Mouse (Mus musculus): Measurements from ENCODE around the gene Cdh22. TPM values are rescaled to one million over a fixed set of nuclear protein-coding genes. Genes with fewer than 3 reads are reported as not detected.

Gene Cdh22
- polyA plus RNA-seq, 1 experiment, result 1.5 TPM

DNA sequence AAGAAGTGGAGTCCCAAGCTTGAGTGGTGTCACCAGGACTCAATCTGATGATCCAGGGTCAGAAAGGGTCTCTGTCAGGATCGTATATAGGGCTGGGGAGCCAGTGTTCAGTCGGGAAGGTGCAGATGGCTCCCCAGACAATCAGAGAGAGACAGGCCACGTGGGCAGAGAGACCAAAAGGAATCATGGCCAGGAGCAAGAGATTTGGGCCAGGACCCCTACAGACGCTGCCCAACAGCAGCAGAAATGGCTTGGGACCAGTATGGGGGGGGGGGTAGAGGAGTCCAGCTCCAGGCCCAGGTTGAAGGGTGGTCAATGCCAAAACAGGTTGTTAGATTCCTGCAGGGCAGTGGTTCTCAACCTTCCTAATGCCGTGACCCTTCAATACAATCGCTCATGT, 29.2 kb downstream of the Cdh22 start:
- TF ChIP-seq POLR2A (IDR thresholded peaks at IDR 0.05; ENCODE audit: insufficient read length, low read depth) (no peak), TCF3 (IDR thresholded peaks at IDR 0.05; ENCODE audit: insufficient read length, low read depth) (no peak), E2F4 (IDR thresholded peaks at IDR 0.05; ENCODE audit: insufficient read depth) (no peak), MYOD1 (IDR thresholded peaks at IDR 0.05; ENCODE audit: control insufficient read depth in 1 of 3, insufficient read length in 2 of 3, low read depth in 2 of 3) (no peak), TCF12 (IDR thresholded peaks at IDR 0.05; ENCODE audit: insufficient read depth, poor library complexity, severe bottlenecking) (no peak), REST (IDR thresholded peaks at IDR 0.05; ENCODE audit: insufficient read depth, insufficient read length) (no peak), MAX (IDR thresholded peaks at IDR 0.05; ENCODE audit: low read depth) (no peak), USF1 (IDR thresholded peaks at IDR 0.05; ENCODE audit: low read depth) (no peak), SRF (IDR thresholded peaks at IDR 0.05; ENCODE audit: control insufficient read depth, insufficient read length, low read depth) (no peak), MYOG (IDR thresholded peaks at IDR 0.05; ENCODE audit: control insufficient read depth in 1 of 3, insufficient read depth in 1 of 3, insufficient read length in 2 of 3, low read depth in 2 of 3) (no peak), CEBPB (IDR thresholded peaks at IDR 0.05; ENCODE audit: insufficient read depth, poor library complexity, severe bottlenecking) (no peak), POLR2AphosphoS2 (IDR thresholded peaks at IDR 0.05; ENCODE audit: insufficient read length, low read depth) (no peak)
- H3K27me3 ChIP-seq (ENCODE audit: control insufficient read depth, insufficient read depth, insufficient read length), result peaks cover 58% of the 10 kb centered on the region
- H3ac ChIP-seq (ENCODE audit: control insufficient read depth, insufficient read length), result no peak overlapping the region
- no peaks in the 10 kb centered on the region for H3K79me2 ChIP-seq (ENCODE audit: control insufficient read depth, insufficient read depth)
- H3K4me3 ChIP-seq, result no peak overlapping the region
- no peaks in the 10 kb centered on the region for H3K36me3 ChIP-seq (ENCODE audit: control insufficient read depth, insufficient read depth)
- H3K4me2 ChIP-seq (ENCODE audit: low read depth), result no peak overlapping the region

DNA sequence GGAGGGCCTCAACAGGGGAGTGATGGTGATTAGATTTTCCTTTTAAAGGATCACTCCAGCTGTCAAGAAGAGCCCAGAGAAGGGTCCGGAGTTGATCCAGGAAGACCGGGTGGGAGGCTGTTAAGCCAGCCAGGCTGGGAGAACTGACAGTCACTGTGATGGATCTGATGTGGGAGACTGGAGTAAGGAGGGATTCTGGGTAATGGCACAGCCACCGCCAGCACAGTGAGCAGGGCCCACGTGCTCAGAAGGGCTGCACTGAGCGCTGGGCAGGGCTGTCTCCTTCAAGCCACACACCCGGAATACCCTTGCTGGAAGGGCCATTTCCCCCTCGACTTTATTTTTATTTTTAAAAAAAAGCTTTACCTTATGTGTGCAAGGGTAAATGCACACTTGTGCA, 29.7 kb downstream of the Cdh22 start:
- no peak overlapping the region for H3ac ChIP-seq (ENCODE audit: control insufficient read depth, insufficient read length)
- H3K4me2 ChIP-seq (ENCODE audit: low read depth), result no peak overlapping the region
- no peaks in the 10 kb centered on the region for H3K79me2 ChIP-seq (ENCODE audit: control insufficient read depth, insufficient read depth)
- no peak overlapping the region for H3K4me3 ChIP-seq
- TF ChIP-seq POLR2A (IDR thresholded peaks at IDR 0.05; ENCODE audit: insufficient read length, low read depth) (no peak), E2F4 (IDR thresholded peaks at IDR 0.05; ENCODE audit: insufficient read depth) (no peak), CEBPB (IDR thresholded peaks at IDR 0.05; ENCODE audit: insufficient read depth, poor library complexity, severe bottlenecking) (no peak), MYOG (IDR thresholded peaks at IDR 0.05; ENCODE audit: control insufficient read depth in 1 of 3, insufficient read depth in 1 of 3, insufficient read length in 2 of 3, low read depth in 2 of 3) (no peak), TCF12 (IDR thresholded peaks at IDR 0.05; ENCODE audit: insufficient read depth, poor library complexity, severe bottlenecking) (no peak), SRF (IDR thresholded peaks at IDR 0.05; ENCODE audit: control insufficient read depth, insufficient read length, low read depth) (no peak), REST (IDR thresholded peaks at IDR 0.05; ENCODE audit: insufficient read depth, insufficient read length) (no peak), MYOD1 (IDR thresholded peaks at IDR 0.05; ENCODE audit: control insufficient read depth in 1 of 3, insufficient read length in 2 of 3, low read depth in 2 of 3) (no peak), TCF3 (IDR thresholded peaks at IDR 0.05; ENCODE audit: insufficient read length, low read depth) (no peak), USF1 (IDR thresholded peaks at IDR 0.05; ENCODE audit: low read depth) (no peak), POLR2AphosphoS2 (IDR thresholded peaks at IDR 0.05; ENCODE audit: insufficient read length, low read depth) (no peak), MAX (IDR thresholded peaks at IDR 0.05; ENCODE audit: low read depth) (no peak)
- no peaks in the 10 kb centered on the region for H3K36me3 ChIP-seq (ENCODE audit: control insufficient read depth, insufficient read depth)
- peaks cover 59% of the 10 kb centered on the region for H3K27me3 ChIP-seq (ENCODE audit: control insufficient read depth, insufficient read depth, insufficient read length)

DNA sequence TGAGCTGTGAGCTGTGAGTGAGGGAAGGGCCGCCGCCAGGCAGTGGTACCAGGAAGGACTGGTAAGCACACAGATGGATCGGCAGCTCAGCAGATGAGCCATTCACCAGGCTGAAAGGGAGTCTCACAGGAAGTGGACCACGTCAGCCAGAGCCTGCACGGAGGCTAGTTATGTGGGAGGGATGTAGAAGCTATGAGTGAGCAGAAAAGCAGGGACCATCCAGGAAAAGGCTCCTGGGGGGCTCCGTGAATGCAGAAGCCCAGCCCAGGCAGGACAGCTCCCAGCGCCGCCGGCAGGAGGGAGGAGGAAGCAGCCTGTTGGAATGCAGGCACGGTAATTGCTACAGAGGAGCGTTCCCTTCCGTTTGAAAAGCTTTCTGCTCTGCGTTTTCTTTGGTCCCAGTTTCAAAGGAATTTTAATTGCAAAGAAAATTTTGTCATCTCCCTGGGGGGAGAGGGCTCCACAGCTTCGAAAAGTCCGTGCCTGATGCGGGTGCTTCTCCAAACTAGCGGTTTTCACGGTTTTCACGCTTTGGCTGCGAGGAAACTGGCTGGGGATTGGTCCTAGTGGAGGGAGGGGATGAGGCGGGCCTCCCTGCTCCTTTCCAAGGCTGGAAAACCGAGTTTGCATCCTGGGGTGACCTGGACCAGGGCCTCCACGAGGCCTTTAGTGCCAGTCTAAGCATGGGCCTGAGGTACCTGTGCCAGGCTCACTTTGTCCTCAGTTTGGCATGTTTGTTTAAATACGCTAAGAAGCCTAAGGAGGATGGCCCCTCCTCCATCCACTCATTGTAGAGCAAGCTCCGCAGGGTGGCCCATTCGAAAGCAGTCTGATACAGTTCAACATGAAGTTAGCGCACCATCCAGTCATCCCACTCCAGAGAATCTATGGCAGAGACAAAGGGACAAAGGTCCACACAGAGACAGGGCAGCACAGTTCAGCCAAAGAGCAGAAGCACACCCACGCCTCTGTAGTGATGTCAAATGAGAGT, 32.6 kb downstream of the Cdh22 start:
- Histone ChIP-seq H3K4me2 (ENCODE audit: low read depth) (peak overlapping the region; percentile 49), H3ac (ENCODE audit: control insufficient read depth, insufficient read length) (no peak overlapping the region), H3K36me3 (ENCODE audit: control insufficient read depth, insufficient read depth) (no peaks in the 10 kb centered on the region), H3K79me2 (ENCODE audit: control insufficient read depth, insufficient read depth) (no peaks in the 10 kb centered on the region), H3K27me3 (ENCODE audit: control insufficient read depth, insufficient read depth, insufficient read length) (peaks cover 62% of the 10 kb centered on the region), H3K4me3 (no peak overlapping the region)
- no peak for TF ChIP-seq POLR2AphosphoS2 (IDR thresholded peaks at IDR 0.05; ENCODE audit: insufficient read length, low read depth)
- TF ChIP-seq MYOG (IDR thresholded peaks at IDR 0.05; ENCODE audit: control insufficient read depth in 1 of 3, insufficient read depth in 1 of 3, insufficient read length in 2 of 3, low read depth in 2 of 3), result no peak
- TF ChIP-seq CEBPB (IDR thresholded peaks at IDR 0.05; ENCODE audit: insufficient read depth, poor library complexity, severe bottlenecking), result no peak
- no peak for TF ChIP-seq USF1 (IDR thresholded peaks at IDR 0.05; ENCODE audit: low read depth)
- no peak for TF ChIP-seq TCF3 (IDR thresholded peaks at IDR 0.05; ENCODE audit: insufficient read length, low read depth)
- TF ChIP-seq E2F4 (IDR thresholded peaks at IDR 0.05; ENCODE audit: insufficient read depth), result no peak
- no peak for TF ChIP-seq MAX (IDR thresholded peaks at IDR 0.05; ENCODE audit: low read depth)
- no peak for TF ChIP-seq MYOD1 (IDR thresholded peaks at IDR 0.05; ENCODE audit: control insufficient read depth in 1 of 3, insufficient read length in 2 of 3, low read depth in 2 of 3)
- no peak for TF ChIP-seq REST (IDR thresholded peaks at IDR 0.05; ENCODE audit: insufficient read depth, insufficient read length)
- TF ChIP-seq SRF (IDR thresholded peaks at IDR 0.05; ENCODE audit: control insufficient read depth, insufficient read length, low read depth), result no peak
- no peak for TF ChIP-seq TCF12 (IDR thresholded peaks at IDR 0.05; ENCODE audit: insufficient read depth, poor library complexity, severe bottlenecking)
- no peak for TF ChIP-seq POLR2A (IDR thresholded peaks at IDR 0.05; ENCODE audit: insufficient read length, low read depth)

DNA sequence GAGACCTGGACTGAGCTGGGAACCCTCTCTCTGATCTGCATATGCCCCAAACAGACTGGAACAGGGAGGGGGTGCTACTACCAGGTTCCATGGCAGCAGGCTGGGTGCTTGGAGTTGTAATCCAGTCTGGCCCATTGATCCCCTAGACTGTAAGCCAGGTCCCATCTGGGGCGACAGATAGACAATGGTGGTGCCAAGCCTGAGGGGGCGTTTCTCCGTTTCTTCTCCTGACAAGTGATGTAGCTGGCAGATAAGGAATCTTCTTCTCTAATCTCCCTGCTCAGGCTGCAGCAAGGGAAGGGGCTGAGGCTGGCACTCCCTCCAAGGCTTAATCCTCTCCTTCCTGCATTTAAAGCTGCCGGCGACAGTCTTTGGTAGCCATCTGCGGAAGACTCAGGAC, 37.1 kb downstream of the Cdh22 start:
- no peak for TF ChIP-seq MYOD1 (IDR thresholded peaks at IDR 0.05; ENCODE audit: control insufficient read depth in 1 of 3, insufficient read length in 2 of 3, low read depth in 2 of 3)
- TF ChIP-seq TCF12 (IDR thresholded peaks at IDR 0.05; ENCODE audit: insufficient read depth, poor library complexity, severe bottlenecking), result no peak
- no peak for TF ChIP-seq E2F4 (IDR thresholded peaks at IDR 0.05; ENCODE audit: insufficient read depth)
- no peak for TF ChIP-seq CEBPB (IDR thresholded peaks at IDR 0.05; ENCODE audit: insufficient read depth, poor library complexity, severe bottlenecking)
- TF ChIP-seq MYOG (IDR thresholded peaks at IDR 0.05; ENCODE audit: control insufficient read depth in 1 of 3, insufficient read depth in 1 of 3, insufficient read length in 2 of 3, low read depth in 2 of 3), result no peak
- TF ChIP-seq SRF (IDR thresholded peaks at IDR 0.05; ENCODE audit: control insufficient read depth, insufficient read length, low read depth), result no peak
- no peak for TF ChIP-seq POLR2AphosphoS2 (IDR thresholded peaks at IDR 0.05; ENCODE audit: insufficient read length, low read depth)
- TF ChIP-seq MAX (IDR thresholded peaks at IDR 0.05; ENCODE audit: low read depth), result no peak
- Histone ChIP-seq H3ac (ENCODE audit: control insufficient read depth, insufficient read length) (no peak overlapping the region), H3K36me3 (ENCODE audit: control insufficient read depth, insufficient read depth) (no peaks in the 10 kb centered on the region), H3K4me2 (ENCODE audit: low read depth) (no peak overlapping the region), H3K27me3 (ENCODE audit: control insufficient read depth, insufficient read depth, insufficient read length) (peaks cover 86% of the 10 kb centered on the region), H3K4me3 (no peak overlapping the region), H3K79me2 (ENCODE audit: control insufficient read depth, insufficient read depth) (no peaks in the 10 kb centered on the region)

Data from myocyte (in vitro differentiated cells).